Mouse (Mus musculus) heart, postnatal 14 days (tissue): ENCODE results near the gene Eif2b5. TPM values are rescaled to one million over a fixed set of nuclear protein-coding genes. Genes with fewer than 3 reads are reported as not detected.

ENCODE experiments used
- DNase-seq, 2 experiments: peaks; one replicate each; pipeline ENCODE4 v3.0.0; 2021 to 2022
- intact Hi-C: fragments of 180-260 bp; cut with DNase I; formaldehyde crosslinking; loops from one replicate; pipeline ENCODE4 v1.15.1; 2025
- total RNA-seq, 2 experiments: library from RNA; stranded (reverse); gene quantifications; 2 replicates each; pipeline ENCODE4 v1.2.3; 2021

Gene Eif2b5
- total RNA-seq, 2 experiments from 2014 or later, result 49.7 to 50.4 TPM

DNA sequence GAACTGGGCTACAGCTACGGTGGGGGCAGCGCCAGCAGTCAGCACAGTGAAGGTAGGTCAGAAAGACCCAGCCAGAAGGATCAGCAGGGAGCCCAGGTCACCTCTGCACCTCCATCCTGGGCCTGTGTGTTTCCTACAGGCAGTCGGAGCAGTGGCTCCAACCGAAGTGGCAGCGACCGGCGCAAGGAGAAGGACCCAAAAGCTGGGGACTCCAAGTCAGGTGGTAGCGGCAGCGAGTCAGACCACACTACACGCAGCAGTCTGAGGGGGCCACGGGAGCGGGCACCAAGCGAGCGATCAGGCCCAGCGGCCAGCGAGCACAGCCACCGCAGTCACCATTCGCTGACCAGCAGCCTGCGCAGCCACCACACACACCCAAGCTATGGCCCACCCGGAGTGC, 32.3 kb downstream of the Eif2b5 start:
- DNase-seq, result no peak
- intact Hi-C loops, result no loop called here

DNA sequence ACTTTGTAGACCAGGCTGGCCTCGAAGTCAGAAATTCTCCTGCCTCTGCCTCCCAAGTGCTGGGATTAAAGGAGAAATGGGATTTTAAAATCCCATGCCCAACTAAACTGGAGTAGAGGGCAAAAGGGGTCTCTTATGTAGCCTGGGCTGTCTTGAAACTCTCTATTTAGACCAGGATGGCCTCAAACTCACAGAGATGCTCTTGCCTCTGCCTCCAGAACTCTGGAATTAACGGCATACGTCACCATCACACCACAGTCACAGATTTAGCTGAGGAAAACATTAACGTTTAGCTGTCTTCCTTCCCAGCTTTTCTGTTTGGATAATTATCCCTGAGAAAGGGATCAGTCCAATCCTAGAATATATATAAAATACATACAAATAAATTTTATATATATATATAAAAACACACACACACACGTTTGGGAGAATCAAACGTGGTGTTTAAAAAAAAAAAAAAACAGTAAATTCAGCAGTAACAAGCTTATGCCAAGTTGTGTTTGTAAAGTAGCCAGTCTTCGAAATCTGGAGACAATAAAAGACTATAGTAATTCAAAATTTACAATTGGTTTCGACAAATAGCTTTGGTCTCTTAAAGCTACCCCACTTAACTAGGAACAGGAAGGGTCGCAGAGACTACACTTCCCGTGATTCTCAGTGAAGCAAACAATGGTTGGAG, 36.1 kb downstream of the Eif2b5 start:
- no peak for DNase-seq
- intact Hi-C loops, result loop anchor here (5.0 kb wide), 1 partner anchor 32 kb away; no protein-coding TSS in a partner anchor

DNA sequence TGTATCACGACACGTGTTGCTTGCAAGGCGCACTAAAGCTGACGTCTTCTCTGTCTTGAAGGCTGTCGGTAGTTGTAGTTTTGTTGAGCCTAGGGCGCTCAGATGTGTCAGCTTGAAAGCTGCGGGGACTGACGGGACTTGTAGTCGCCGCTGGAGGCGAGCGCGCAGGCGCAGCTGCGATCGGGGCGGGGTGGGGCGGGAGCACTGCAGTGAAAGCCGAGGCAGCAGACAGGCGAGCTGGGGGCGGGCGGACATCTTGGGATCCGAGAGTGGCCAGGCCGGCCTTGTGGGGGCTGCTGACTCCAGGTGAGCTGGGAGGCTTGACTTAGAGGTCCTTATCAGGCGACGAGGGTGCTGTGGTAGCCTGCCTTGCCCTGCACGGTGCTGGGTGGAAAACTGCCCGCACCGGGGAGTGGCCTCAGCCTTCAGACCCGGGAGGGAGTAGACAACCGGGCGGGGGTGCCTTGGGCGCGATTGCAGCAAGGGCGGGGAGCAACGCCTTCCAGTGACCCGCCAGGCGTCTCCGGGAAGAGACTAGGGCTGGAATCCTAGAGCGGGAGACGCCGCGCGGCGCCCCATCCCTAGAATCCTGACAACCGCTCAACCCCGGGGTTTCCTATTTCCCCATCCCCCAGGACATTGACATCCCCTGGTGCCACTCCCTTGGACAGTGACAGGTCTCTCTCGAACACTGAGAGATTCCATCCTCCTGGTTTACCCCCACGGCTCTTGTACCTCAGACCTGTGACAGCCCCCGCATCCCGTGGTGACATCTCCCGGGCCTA, 36.9 kb downstream of the Eif2b5 start, which contains the start of gene Ap2m1:
Gene Ap2m1 (plus strand): TSS at position 183 of the 785 bp plus-strand sequence.
- peak; percentile 93 for DNase-seq
- intact Hi-C loops, result loop anchor here (5.0 kb wide), 1 partner anchor 33 kb away; no protein-coding TSS in a partner anchor

DNA sequence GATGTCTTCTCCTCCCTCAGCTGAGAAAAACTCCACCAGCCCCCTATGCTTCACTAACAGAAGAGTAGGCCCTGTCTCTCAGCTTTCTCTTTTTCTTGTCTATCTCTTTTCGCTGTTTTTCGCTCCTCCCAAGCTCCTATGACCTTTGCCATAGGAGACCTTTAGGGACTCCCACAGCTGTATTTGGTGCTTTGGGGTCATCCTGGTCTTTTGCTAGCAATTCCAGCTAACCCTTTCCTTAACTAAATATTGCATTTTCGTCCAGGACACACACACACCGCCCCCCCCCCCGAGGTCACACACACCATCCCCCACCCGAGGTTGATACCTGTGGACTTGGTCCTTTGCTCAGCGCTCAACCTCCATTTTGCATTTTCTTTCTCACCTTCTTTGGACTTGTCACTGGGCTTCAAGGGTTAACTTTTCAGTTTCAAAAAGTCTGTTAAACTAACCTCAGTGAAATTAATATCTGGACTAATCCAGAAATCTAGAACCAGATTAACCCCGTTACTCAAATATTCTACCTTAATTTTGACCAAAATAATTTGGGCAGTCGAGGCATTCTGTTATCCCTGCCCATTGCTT, 37.6 kb downstream of the Eif2b5 start:
- DNase-seq, result no peak
- intact Hi-C loops, result loop anchor here (5.0 kb wide), 1 partner anchor 34 kb away; no protein-coding TSS in a partner anchor

DNA sequence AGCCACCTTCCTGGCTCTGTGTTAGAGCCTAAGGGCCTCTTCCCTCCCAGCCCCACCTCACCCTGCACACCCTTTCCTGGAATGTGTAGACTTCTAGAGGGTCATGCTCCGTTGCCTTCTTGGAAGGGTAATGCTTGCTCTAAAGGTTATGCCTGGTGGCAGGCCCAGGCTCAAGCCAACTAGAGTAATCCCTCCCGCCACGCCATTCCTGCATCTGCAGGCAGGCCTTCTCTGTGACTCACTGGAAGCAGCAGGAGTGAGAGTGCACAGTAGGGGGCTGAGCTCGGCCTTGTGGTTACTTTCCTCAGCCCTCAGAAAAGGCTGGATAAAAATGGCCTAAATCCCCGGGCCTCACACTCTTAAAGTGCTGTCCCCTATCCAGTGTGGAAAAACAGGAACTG, 38.5 kb downstream of the Eif2b5 start:
- DNase-seq, result peak in 1 of 2 experiments; percentile 16
- intact Hi-C loops, result loop anchor here (5.0 kb wide), 1 partner anchor 35 kb away; no protein-coding TSS in a partner anchor

DNA sequence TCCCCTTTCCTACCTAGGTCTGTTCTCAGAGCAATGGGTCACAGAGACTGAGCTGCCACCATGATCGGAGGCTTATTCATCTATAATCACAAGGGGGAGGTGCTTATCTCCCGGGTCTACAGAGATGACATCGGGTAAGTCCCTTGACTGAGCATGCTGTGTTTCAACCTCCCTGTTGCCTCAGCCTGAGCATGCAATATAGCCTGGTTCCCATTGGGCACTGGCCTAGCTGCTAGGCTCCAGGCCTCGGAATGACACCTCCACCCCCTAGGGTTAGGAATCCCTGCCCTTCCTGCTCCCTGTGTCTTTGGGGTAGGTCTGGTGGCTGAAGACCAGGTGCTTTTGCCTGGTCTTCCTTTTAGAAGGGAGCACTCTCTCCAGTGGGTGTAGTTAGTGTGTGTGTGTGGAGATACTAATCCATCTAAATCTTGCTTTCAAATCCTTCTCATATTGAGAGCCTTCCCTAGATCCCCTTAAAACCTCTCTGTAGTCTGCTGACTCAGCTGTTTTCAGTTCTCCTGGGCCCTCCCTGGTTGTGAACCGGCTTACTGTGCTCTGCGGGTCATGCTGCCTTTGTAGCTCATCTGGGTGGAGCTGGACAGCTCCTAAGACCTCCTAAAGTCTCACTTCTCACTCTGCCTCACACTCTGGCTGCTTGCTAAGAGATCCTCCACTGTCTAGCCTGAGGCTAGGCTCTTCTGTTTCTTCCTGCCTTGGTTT, 39.1 kb downstream of the Eif2b5 start:
- intact Hi-C loops, result loop anchor here (5.0 kb wide), 1 partner anchor 35 kb away; no protein-coding TSS in a partner anchor
- no peak for DNase-seq

DNA sequence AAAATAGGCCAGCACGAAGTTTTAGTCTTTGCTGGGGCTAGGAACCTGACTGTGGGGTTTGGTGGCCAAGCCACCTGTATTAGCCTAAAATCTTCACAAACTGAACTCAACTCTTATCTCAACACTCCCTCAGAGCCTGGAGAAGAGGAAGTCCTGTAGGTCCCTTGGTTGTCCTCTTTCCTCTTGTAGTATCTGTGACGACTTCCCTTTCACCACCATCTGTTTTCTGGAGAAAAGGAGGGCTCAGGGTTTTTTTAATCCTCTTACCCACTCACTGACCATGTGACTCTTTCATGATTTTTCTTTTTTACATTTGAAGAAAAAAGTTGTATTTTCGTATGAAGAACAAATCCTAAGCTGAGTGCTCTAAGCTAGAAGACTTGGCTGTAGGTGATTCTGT, 41.0 kb downstream of the Eif2b5 start:
- intact Hi-C loops, result loop anchor here (5.0 kb wide), 1 partner anchor 37 kb away; no protein-coding TSS in a partner anchor
- no peak for DNase-seq

DNA sequence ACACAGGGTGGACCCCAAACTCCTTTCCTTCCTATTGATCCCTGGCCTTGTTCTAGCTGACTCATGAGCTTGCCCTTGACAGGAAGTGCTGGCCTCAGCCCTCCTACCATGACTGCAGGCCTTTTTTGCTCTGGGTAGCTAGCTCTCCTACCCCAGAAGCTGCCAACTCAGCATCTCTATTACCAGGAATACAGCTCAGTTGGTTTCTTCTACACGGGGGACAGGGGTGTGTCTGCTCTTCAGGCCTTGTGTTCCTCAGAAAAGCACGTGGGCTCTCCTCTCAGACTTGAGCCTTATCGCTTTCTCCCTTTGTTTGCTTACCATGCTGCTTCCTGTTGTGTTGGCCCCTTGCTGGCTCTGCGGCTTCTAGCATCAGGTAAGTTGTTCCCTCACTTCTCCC, 41.8 kb downstream of the Eif2b5 start:
- DNase-seq, result no peak

DNA sequence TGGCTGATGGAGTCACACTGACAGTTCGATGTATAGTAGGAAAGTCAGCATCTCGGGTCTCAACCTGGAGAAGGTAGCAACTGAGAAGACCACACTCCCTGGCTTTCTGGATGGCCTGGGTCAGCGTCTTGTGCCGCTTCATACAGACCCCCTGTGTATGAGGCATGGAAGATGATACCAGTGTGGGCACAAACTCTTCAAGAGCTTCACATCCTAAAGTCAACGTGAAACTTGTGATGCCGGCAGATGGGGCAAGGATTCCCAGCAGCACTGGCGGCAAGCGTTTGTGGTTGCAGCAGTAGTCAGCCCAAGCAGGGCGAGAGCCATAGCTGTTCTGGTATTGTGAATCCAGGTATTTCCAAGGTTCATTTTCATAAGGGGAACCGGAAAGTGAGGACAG, 47.1 kb downstream of the Eif2b5 start:
- intact Hi-C loops, result loop anchor here (5.0 kb wide), 1 partner anchor 67 kb away; the partner anchor contains the start of genes Alg3, Eef1akmt4 and Gm49333

More for the DNA sequence above, 41.8 kb downstream of the Eif2b5 start:
- intact Hi-C loops, result no loop called here

DNA sequence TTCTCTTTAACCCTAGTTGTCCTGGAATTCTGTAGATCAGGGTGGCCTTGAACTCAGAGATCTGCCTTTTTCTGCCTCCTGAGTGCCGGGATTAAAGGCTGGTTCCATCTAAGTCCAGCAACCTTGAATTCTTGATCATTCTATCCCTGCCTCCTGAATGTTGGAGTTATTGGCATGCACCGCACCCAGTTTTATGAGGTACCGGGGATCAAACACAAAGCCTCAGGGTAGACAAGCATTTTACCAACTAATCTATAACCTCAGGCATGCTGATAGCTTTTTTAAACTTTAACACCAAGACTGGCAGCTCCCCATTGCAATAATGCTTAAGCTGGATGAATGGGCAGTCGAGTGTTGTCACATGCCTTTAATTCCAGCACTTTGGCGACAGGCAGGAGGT, 48.8 kb downstream of the Eif2b5 start:
- intact Hi-C loops, result loop anchor here (5.0 kb wide), 1 partner anchor 65 kb away; the partner anchor contains the start of genes Alg3, Eef1akmt4 and Gm49333
- DNase-seq, result no peak

More for the DNA sequence above, 47.1 kb downstream of the Eif2b5 start:
- DNase-seq, result no peak

DNA sequence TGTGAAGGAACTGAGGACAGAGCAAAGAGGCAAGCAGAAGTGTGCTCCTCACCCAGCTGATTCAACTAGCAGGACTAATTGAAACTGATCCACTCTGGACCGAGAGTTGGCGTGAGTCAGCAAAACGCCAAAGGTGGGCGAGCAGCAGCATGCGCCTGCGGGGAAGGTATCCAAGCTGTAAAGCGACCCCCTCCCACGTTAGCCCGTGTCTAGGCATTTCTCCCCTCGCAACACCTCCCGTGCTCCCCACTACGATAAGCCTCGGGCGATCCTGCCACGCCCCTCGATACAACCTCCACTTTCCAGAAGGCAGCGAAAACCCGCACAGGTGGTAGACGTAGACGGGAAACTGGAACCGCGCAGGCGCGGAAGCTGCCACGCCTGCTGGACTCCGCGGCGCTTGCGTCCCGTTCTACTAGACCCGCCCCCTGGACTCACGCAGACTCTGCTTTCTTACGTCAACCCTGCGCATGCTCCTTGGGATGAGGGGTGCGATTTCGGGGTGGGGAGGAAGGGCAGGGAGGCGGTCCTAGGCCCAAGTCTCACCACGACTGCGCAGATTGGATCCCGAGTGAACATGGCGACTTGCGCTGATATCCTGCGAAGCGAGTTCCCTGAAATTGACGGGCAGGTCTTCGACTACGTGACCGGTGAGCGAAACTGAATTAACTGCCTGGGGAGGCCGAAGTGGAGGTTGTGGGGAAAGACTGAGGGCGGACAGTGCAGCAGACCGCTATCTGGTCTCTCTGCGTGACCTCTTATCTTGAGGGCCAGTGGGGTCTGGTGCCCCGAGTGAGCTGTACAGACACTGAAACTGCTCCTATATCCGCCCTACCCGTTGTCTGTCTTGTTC, 49.7 kb downstream of the Eif2b5 start, which contains the start of gene Abcf3:
Gene Abcf3 (plus strand): TSS at position 482 of the 853 bp plus-strand sequence.
- DNase-seq, result peak; percentile 96 to 97
- intact Hi-C loops, result loop anchor here (5.0 kb wide), 1 partner anchor 64 kb away; the partner anchor contains the start of genes Alg3, Eef1akmt4 and Gm49333

DNA sequence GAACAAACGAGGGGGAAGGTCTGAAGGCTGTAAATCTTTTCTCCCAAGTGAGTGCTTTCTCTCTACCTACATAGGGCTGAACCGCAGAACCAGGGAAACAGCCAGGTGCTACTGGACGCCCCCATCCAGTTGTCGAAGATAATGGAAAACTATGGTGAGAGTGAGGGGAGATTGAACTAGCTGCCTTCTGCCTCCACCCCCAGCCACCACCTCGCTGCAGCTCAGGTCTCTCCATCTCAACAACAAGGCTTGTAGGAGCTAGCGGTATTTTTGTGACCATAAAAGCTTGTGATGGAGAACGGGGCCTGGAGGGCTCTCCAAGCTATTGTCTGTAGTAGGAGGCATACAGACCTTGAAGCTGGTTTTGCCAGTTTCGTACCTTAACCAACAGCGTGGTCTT, 50.5 kb downstream of the Eif2b5 start:
- DNase-seq, result no peak
- intact Hi-C loops, result loop anchor here (5.0 kb wide), 1 partner anchor 63 kb away; the partner anchor contains the start of genes Alg3, Eef1akmt4 and Gm49333

DNA sequence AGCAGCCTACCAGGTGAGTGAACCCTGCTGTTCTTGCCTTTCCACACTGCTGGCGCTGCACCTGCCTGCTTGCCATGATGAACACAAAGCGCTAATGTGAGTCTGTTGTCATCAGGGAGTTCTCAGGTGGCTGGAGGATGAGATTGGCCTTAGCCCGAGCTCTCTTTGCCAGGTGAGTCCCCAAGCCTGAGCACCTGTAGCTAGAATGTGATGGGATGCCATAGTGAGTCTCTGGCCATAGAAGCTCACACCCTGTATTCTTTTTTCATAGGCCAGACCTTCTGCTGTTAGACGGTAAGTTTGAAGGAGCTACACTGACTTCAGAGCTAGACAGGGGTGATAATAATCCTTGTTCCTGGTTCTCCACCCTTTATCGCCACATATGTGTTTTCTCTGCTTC, 53.1 kb downstream of the Eif2b5 start:
- intact Hi-C loops, result no loop called here

DNA sequence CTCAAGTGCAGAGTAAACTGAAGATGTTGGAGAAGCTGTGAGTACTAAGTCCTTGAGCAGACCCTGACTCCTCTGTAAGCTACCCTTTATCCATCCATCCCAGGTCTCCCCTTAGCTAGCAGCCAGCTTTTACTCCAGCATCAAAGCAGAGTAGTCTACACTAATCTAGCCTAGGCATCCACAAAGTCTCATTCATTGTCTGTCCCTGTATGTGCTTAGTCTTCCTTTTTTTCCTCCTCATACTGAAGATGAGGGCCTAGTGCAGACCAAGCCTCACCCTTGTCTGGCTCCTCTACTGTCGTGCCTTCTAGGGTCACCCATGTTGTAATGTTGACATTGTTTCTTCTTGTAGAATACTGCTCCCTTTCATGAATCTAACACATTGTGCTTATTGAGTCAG, 54.0 kb downstream of the Eif2b5 start:
- intact Hi-C loops, result no loop called here
- DNase-seq, result no peak

More for the DNA sequence above, 53.1 kb downstream of the Eif2b5 start:
- DNase-seq, result no peak

DNA sequence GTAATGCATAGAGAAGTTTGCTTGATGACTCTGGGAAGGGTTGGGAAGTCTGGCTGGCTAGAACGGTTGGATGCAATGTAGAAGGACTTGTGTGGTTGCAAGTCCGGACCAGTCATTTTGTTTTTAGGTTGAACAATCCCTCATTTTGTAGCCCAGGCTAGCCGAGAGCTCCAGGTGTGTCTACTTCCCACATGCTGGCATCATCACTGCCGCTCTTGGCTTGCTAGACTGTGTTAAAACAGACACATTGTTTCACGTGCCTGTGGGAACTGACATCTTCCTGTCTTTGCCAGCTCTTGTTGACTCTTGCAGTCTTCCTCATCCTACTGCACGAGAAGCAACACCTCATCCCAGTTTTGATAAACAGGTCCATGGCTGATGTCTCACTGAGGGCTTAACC, 56.4 kb downstream of the Eif2b5 start:
- intact Hi-C loops, result no loop called here
- no peak for DNase-seq

DNA sequence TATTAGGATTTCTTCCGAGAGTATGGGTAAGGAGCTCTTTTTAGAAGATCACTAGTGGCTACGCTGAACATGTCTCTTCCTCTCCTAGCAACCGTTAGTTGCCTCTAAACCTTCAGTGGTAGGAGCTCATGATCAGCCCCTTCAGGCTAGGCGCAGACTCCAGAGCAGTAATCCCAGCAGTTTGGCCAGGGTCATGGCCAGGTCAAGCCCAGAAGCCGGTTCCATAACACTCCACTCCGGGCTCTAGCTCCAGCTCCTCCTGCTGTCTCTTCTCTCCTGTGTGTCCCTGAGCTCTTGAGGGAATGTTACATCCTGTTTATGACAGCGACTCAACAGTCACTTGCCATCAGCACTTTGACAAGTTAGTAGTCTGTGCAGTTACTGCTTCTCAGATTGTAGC, 58.8 kb downstream of the Eif2b5 start:
- intact Hi-C loops, result no loop called here
- DNase-seq, result no peak
